Mouse (Mus musculus): ENCODE measurements around the gene F3.
"Not testable (repeated sequence)": the region's sequence is repeated elsewhere in the genome, so short reads cannot be mapped to it uniquely, and the experiment has no call there.

Gene F3

DNA sequence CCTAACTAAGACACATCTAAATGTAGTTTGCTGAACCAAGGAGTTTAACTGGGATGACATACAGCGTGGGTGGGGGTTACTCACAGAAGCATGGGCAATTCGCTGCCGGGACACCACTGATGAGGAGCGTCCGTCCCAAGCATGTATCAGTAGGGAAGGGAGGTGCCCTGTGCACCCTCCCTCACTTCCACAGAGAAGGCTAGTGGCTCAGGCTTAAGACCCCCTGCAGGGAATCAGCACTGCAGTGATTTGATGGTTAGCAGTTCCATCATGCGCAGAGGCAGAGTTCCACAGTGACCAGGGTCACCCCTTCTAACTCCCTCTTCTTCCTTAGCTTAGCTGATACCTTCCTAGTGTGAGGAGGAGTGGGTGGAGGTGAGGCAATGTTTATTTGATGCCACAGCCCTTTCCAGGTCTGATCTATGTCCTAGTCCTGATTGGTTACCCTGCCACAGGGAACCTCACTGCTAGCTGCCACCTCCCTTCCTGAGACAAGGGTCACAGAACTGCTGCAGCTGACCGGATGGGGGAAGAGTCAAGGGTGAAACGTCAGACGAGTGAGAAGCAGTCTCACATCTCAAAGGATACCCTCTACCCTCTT lies 15.5 kb downstream of the F3 start:
- DNase-seq (ENCODE audit: low spot score in 2 of 2), result peak in 1 of 2 experiments; percentile 15

DNA sequence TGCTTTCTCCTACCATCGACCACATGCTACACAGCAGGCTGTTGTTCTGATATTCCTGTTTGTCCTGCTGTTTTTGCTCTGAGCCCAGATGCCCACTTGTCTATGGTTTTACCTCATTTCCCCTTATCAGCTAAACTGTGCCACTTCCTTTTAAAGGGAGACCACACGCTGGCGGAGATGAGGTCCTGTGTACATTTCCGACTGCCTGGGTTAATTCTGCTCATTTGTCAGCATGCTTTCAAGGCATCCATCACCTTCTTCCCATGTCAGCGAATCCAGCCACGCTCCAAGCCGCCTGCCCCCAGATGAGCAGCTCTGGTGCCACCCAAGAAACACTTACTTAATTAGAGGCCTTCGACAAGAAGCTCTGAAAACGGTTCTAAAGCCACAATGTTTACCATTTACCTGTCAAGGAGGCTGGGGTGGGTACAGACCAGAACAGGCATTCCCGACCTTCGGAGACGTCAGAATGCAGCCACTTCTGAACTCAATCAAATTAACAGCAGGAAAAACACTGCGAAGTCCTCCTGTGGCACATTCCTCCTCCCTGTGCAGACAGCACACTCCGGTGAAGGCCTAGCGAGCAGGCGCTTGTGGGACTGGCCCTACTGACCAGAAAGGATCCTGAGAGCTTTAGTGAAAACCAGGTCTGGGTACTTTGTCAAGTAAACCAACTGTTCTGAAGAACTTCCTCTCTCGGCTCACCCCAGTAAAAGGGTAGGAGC lies 16.3 kb downstream of the F3 start:
- peak in 1 of 2 experiments; percentile 12 for DNase-seq (ENCODE audit: low spot score in 2 of 2)

DNA sequence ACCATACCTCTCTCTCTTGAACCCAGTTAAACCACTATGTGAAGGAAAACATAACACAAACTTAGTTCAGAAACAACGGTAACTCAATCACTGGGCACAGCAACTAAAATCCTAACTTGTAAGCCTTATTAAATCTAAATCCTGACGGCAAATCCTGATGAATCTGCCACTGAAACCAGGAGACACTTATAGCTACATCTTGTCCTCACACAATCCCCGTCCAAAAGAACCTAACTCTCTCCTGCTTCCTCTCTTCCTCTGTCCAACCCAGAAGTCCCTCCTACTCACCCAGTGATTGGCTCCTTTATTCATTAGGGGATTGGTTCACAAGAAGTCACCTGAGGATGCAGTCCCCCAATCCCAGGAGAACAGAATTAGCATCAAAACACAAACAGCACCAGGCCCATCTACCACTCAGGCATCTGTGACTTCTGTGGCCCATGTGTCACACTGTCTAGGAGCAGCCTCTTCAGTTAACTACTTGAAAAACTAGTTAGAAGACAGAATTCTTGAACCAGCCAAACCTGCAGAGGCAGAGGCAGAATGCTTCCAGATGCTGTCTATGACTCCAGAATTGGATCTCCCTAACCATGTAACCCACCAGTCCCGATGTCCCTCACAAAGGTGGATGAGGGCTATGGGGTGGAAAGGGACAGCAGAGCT lies 18.0 kb downstream of the F3 start:
- DNase-seq (ENCODE audit: low spot score in 2 of 2), result peak in 1 of 2 experiments; percentile 6

DNA sequence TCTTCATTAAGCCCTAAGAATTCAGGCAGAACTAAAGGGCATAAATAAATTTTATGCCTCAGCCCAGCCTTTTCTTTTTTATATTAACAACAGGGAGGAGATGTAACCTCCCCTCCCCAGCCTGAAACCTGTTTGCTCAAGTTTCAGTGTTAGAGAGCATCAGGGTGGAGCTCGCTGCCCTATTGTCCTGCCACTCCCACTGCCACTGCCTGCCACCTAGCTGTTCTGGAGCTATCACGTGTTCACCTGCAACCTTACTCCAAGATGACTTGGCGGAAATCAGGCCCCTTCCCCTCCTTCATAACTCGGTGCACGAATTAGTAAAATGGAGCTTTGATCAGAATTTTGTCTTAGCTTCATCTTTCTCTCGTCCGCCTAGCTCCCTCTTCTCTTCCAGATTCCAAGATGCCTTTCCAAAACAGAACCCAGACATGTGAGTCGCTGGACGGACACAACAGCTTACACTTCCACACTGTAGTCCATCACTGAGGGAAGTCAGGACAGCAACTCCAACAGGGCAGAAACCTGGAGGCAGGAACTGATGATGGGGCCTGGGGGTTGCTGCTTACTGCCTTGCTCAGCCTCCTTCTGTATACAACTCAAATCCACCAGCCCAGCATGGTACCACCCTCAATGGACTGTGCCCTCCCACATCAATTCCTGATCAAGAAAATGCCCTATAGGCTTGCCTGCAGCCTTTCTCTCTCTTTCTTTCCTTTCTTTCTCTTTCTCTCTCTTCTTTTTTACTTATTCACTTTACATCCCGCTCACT lies 31.2 kb downstream of the F3 start:
- not testable (repeated sequence) for DNase-seq (ENCODE audit: low spot score in 2 of 2)

DNA sequence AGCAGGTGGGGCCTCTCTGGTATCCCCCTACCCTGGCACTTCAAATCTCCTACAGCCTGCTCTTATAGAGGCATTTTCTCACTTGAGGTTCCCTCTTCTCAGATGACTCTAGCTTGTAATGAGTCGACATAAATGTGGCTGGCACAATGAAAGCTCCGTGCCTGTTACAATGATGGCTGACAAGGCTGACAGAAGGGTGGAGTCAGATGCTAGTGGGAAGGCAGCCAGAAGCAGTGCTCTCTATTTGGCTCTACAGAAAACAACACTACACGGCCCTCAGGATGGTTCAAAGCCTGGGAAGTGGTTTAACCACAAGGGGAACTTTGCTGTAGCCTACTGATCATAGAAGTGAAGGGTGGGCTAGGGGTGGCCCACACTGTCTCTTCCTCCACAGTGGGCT lies 31.8 kb downstream of the F3 start:
- no peak for DNase-seq (ENCODE audit: low spot score in 2 of 2)

DNA sequence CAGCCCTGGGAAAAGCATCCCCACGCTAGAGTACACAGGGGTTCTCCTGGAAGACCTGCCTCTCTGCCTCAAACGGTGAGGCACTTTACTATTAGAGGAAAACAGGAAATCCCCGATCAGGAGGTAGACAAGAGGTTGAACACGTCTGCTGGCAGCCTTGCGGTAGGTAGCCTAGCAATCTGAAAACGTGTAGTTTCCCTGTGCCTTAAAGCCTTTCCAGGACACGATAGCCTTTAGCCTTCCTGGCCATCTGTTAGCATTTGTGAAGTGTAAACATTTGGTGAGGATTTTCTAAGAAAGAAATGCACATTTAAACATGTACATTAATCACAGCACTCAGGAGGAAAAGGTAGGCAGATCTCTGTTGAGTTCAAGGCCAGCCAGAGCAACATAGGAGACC lies 35.0 kb downstream of the F3 start:
- DNase-seq (ENCODE audit: low spot score in 2 of 2), result no peak

DNA sequence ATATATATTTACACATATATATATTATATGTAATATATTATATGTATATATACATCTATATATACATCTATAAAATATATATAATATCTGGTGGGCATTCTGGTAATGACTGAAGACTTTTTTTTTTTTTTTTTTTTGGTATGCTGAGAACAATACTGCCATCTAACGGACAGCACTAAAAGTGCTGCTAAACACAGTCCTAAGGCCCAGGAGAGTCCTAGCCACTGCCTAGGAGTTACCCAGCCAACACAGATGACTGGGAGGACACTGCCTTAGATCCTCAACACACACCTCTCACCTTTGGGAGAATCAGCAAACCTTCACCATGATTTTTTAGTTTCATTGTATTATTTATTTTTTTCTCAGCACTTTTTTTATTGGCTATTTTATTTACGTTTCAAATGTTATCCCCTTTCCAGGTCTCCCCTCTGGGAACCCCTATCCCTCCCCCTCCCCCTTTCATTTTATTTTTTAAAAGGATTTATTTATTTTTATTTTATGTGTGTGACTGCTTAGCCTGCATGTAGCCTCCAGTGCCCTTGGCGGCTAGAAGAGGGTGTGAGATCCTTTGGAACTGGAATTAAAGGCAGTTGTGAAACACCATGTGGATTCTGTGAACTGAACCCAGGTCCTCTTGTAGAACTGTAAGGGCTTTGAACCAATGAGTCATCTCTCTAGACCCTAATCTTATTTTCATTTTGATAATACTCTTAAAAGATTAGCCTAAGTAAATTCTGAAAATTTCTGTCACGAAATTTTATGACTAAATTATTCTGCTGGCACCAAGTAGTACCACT lies 38.9 kb downstream of the F3 start:
- no peak for DNase-seq (ENCODE audit: low spot score in 2 of 2)

DNA sequence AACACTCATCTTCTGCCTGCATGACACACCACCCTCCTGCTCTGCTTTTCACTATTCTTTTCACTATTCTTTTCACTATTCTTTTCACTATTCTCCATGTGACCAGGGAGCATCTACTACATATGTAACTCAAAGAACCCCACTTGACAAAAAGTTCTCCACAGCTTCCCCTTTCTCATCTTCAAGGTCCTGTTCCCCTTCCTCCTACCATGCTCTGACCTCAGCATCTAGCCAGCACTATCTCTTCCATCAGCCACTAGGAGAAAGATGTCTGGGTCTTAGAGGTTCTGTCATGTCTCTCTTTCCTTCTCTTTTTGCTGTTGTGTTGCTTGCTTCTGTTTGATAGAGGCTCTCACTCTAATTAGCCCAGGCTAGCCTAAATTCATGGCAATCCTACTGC lies 42.7 kb downstream of the F3 start:
- DNase-seq (ENCODE audit: low spot score in 2 of 2), result no peak

DNA sequence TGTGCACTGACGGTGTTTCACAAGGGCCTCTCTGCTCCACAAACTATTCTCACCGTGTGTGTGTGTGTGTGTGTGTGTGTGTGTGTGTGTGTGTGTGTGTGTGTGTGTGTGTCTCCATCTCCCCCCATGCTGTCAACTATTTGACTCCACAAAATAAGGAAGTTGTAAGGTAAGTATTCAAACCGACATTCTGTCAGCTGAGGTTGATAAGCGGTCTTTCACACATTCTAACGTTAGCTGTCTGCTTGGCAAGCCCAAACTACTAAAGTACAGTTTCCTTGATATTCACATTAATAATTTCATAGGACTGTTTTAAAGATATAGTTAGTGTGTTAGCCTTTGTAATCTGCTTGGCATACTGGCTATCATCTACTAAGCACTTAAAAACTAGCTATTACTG lies 43.5 kb downstream of the F3 start:
- DNase-seq (ENCODE audit: low spot score in 2 of 2), result no peak

DNA sequence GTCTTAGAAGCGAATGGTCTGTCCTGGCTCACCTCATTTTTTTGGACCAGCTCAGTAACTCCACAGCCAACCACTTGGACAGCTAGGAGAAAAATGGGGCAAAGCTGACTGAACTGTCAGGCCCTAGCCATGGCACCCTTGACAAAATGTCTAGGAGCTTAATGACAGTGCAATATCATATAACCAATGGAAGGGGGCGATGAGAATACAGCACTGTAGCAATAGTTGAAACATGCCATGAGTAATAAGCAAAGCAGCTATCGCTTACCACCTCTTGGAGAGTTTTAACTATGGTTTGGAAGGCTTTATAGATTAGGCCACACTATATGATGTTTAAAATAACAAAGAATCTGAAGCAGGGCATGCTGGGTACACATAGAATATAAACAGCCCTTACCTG lies 45.4 kb downstream of the F3 start:
- DNase-seq (ENCODE audit: low spot score in 2 of 2), result no peak

DNA sequence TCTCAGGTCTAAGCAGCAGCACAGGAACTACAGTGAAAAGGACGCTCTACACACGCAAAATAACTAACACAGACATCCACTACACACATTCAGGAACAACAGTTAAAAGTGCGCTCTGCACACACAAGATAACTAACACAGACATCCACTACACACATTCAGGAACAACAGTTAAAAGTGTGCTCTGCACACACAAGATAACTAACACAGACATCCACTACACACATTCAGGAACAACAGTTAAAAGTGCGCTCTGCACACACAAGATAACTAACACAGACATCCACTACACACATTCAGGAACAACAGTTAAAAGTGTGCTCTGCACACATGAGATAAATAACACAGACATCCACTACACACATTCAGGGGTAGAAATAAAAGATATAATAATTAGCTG lies 50.0 kb downstream of the F3 start:
- DNase-seq (ENCODE audit: low spot score in 2 of 2), result not testable (repeated sequence)

DNA sequence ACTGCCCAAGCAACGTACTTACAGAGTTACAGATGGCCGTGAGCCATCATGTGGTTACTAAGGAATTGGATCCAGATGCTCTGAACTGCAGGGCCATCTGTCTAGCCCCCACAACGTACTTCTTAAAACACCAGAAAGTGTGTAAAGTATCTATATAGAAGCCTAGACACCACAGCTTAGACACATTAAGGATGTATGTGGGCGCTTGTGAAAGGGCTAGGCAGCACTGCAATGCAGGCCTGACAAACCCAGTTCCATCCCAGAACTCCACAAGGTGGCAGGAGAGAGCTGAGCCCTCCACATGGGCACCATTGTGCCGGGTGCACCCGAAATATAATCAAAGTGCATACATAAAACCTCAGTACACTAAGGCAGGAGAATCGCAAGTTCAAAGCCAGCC lies 54.6 kb downstream of the F3 start:
- peak; percentile 80 to 85 for DNase-seq (ENCODE audit: low spot score in 2 of 2)

DNA sequence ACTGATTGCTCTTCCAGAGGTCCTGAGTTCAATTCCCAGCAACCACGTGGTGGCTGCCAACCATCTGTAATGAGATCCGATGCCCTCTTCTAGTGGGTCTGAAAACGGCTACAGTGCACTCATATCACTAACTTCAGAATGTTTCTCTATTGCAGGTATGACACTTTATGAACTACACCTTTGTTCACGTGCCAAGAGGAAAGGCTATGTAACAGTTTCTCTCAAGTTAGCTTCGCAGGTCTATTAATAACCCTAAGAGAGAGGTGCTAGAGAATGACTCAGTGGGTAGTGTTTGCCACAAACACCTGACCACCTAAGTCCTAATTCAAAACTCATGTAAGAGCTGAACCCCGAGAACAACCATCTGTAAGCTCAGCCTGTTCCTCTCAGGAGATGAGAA lies 59.7 kb downstream of the F3 start:
- DNase-seq (ENCODE audit: low spot score in 2 of 2), result no peak

Data from right cerebral cortex, postnatal 10 days (tissue).